Mouse (Mus musculus) forebrain, embryonic 15.5 days (tissue): Measurements from ENCODE around the gene Bend3. TPM values are rescaled to one million over a fixed set of nuclear protein-coding genes. Genes with fewer than 3 reads are reported as not detected.
A peak's percentile ranks its signal among the peaks of the same experiment; 100 is the strongest.

ENCODE experiments used
- ATAC-seq: fragments of 200-750 bp; cut with Nextera tagmentation; replicated peaks from 2 replicates; pipeline ENCODE4 v1.8.0; 2017; ENCODE audit warnings: mild to moderate bottlenecking, moderate TSS enrichment, moderate library complexity
- H3K27ac ChIP-seq: fragments of 300-500 bp; sonication (generic); replicated peaks from 2 replicates; pipeline ENCODE4 v1.5.1; 2015; ENCODE audit warnings: mild to moderate bottlenecking, inconsistent platforms
- H3K27me3 ChIP-seq: fragments of 300-500 bp; sonication (generic); 2 replicates; pipeline ENCODE4 v1.6.1; 2015; ENCODE audit warnings: inconsistent platforms
- H3K36me3 ChIP-seq: fragments of 300-500 bp; sonication (generic); 2 replicates; pipeline ENCODE4 v1.6.1; 2015; ENCODE audit warnings: mild to moderate bottlenecking, inconsistent platforms
- H3K4me1 ChIP-seq: fragments of 300-500 bp; sonication (generic); 2 replicates; pipeline ENCODE4 v1.6.1; 2015; ENCODE audit warnings: inconsistent platforms
- H3K4me2 ChIP-seq: fragments of 300-500 bp; sonication (generic); replicated peaks from 2 replicates; pipeline ENCODE4 v1.6.1; 2015; ENCODE audit warnings: mild to moderate bottlenecking, inconsistent platforms
- H3K4me3 ChIP-seq: fragments of 300-500 bp; sonication (generic); 2 replicates; pipeline ENCODE4 v1.5.1; 2015; ENCODE audit warnings: mild to moderate bottlenecking, inconsistent platforms
- H3K9ac ChIP-seq: fragments of 300-500 bp; sonication (generic); replicated peaks from 2 replicates; pipeline ENCODE4 v1.6.1; 2015; ENCODE audit warnings: mild to moderate bottlenecking, inconsistent platforms
- H3K9me3 ChIP-seq: fragments of 300-500 bp; sonication (generic); 2 replicates; pipeline ENCODE4 v1.6.1; 2016; ENCODE audit warnings: inconsistent platforms
- WGBS: fragments of 180-500 bp; shearing (Covaris S2); methylation state at CpG from one replicate; pipeline ENCODE4 v1.1.7; 2015; ENCODE audit warnings: mixed read lengths; 5-methylcytosine and 5-hydroxymethylcytosine counted together
- polyA plus RNA-seq: library from polyadenylated mRNA; unstranded; fragments of >200 nt; fragmentation: Nextera tagmentation; extraction: Ambion mirVana; gene quantifications from 2 replicates; pipeline ENCODE4 v1.2.1, GENCODE M21; 2015

Bend3 gene
- polyA plus RNA-seq, 1 experiment from 2014 or later, result 4.2 TPM

DNA sequence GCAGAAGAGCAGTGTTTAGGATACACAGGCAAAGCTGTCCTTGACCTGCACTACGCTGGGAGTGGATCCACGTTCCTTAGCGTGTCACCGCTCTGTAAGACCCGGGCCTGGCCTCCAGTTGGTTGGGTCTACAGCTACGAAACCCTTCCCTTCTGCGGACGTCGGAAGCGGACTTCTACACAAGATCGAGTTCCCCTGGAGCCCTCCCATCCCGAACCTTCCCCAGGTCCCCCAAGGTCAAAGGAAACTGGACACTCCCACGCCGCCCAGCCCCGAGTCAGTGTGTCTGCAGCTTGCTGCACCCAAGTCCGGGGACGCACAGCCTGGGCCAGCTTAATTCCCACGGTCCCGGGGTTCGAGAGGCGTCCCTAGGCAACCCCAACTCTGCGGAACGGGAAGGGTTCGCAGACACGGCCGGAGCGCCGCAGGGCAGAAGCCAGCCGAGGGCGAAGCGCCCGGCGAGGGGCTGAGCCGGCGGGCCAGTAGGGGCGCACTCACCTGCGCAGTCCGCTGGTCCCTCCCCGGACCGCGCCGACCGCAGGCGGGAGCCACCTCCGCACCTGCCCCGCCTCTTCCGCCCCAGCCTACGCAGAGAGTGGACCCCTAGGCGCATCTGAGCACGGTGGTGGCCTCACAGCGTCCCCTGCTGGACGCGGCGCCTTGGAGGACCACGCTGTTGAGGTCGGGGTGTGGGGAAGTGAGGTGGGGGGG lies 62.0 kb downstream of the Bend3 start, which contains the start of gene 1700021F05Rik:
Gene 1700021F05Rik (minus strand): TSS at position 553 of the 711 bp plus-strand sequence.
- under 1% methylated on average over 43 of the region's 56 CpGs for WGBS
- Histone ChIP-seq H3K9ac (peak within 1 kb of the TSS; percentile 88), H3K4me2 (peak within 1 kb of the TSS; percentile 60), H3K4me1 (peaks cover 18% of the 10 kb centered on the region), H3K36me3 (no peaks in the 10 kb centered on the region), H3K4me3 (peak within 1 kb of the TSS; percentile 86), H3K27me3 (no peaks in the 10 kb centered on the region), H3K9me3 (no peaks in the 10 kb centered on the region), H3K27ac (peak within 1 kb of the TSS; percentile 41)
- peak; percentile 99 for ATAC-seq

DNA sequence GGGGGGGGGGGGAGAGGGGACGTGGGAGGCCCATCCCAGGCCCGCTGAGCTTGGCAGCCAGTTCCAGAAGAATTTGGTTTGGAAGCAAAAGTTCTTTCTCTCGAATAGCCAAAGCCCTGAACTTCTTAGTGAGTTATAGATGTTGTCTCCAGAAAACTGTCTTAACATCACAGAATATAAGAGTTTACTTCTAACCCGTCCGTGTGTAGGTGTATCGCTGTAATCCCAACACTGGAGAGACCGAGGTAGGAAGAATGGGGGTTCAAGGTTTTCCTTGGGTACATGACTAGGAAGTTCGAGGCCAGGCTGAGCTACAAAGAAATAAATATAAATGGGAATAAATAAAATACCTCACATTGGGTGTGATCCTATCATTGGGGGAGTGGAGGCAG lies 62.5 kb downstream of the Bend3 start:
- Histone ChIP-seq H3K4me1 (peaks cover 18% of the 10 kb centered on the region), H3K9me3 (no peaks in the 10 kb centered on the region), H3K9ac (no peak overlapping the region), H3K4me3 (peak overlapping the region; percentile 86), H3K4me2 (peak overlapping the region; percentile 60), H3K36me3 (no peaks in the 10 kb centered on the region), H3K27ac (no peak overlapping the region), H3K27me3 (no peaks in the 10 kb centered on the region)
- ATAC-seq, result peak; percentile 39
- WGBS, result 42% methylated on average over 8 of the region's 8 CpGs

- Histone ChIP-seq H3K36me3 (no peaks in the 10 kb centered on the region), H3K27me3 (no peaks in the 10 kb centered on the region), H3K4me1 (no peaks in the 10 kb centered on the region), H3K4me3 (no peak overlapping the region), H3K4me2 (no peak overlapping the region), H3K27ac (no peak overlapping the region), H3K9me3 (no peaks in the 10 kb centered on the region), H3K9ac (no peak overlapping the region)
- ATAC-seq, result no peak
- WGBS, result 58% methylated on average over 5 of the region's 5 CpGs
These were observed 70.8 kb downstream of the Bend3 start for GRCm38 (mm10) chr10:43549411-43549810.

- Histone ChIP-seq H3K4me2 (no peak overlapping the region), H3K27me3 (no peaks in the 10 kb centered on the region), H3K27ac (no peak overlapping the region), H3K4me3 (no peak overlapping the region), H3K9me3 (no peaks in the 10 kb centered on the region), H3K36me3 (no peaks in the 10 kb centered on the region), H3K9ac (no peak overlapping the region), H3K4me1 (no peaks in the 10 kb centered on the region)
- 40% methylated on average over 3 of the region's 3 CpGs for WGBS
- ATAC-seq, result no peak
These were observed 72.3 kb downstream of the Bend3 start for GRCm38 (mm10) chr10:43550923-43551322.

DNA sequence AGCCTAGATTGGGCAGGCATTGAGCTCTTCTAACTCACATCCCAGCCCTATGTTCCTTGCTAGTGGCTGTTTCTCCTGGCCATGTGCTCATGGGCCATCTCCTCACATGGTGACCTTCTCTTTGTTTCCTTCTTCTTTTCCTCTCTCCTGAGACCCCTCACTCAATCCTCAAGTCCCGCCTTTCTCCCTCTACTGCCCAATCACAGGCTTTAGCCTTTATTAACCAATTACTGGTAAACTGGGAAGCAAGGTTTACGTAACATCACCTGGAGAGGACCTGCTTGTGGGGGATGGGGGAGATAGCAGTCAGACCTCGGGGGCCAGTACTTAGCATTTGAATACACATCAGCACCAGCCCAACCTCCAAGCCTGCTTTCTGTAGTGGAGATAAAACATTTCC lies 72.8 kb downstream of the Bend3 start:
- no peaks in the 10 kb centered on the region for H3K9me3 ChIP-seq
- no peak overlapping the region for H3K4me3 ChIP-seq
- H3K9ac ChIP-seq, result no peak overlapping the region
- H3K4me1 ChIP-seq, result no peaks in the 10 kb centered on the region
- H3K27me3 ChIP-seq, result no peaks in the 10 kb centered on the region
- H3K36me3 ChIP-seq, result no peaks in the 10 kb centered on the region
- H3K4me2 ChIP-seq, result no peak overlapping the region
- 35% methylated on average over 3 of the region's 3 CpGs for WGBS
- no peak overlapping the region for H3K27ac ChIP-seq
- no peak for ATAC-seq

- no peak for ATAC-seq
- Histone ChIP-seq H3K4me3 (no peak overlapping the region), H3K27me3 (no peaks in the 10 kb centered on the region), H3K9ac (no peak overlapping the region), H3K4me1 (no peaks in the 10 kb centered on the region), H3K36me3 (no peaks in the 10 kb centered on the region), H3K4me2 (no peak overlapping the region), H3K27ac (no peak overlapping the region), H3K9me3 (no peaks in the 10 kb centered on the region)
- 91% methylated on average over 5 of the region's 5 CpGs for WGBS
These were observed 79.1 kb downstream of the Bend3 start for GRCm38 (mm10) chr10:43557630-43558165.

DNA sequence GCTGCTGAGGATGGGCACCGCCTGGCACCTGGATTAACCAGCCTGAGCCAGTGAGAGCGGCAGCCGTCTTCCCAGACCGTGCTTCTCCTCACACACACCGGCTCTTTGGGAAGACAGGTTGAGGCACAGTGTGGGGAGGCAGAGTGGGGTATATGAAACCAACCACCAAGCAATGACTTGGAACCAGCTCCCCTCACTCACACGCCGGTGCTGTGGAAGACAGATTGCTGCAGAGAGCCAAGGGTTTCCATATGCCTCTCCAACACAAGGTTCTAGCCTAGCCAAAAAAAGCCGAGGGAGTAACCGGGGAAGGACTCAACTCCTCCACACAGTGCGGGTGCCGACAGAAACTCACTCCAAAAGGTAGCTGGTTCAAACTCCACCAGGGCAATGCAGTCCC lies 80.7 kb downstream of the Bend3 start:
- WGBS, result 72% methylated on average over 11 of the region's 11 CpGs
- H3K27ac ChIP-seq, result peak overlapping the region; percentile 43; the same call in 1 of the 2 replicates
- no peaks in the 10 kb centered on the region for H3K9me3 ChIP-seq
- no peak overlapping the region for H3K4me3 ChIP-seq
- no peaks in the 10 kb centered on the region for H3K36me3 ChIP-seq
- no peaks in the 10 kb centered on the region for H3K27me3 ChIP-seq
- no peak overlapping the region for H3K4me2 ChIP-seq
- no peak overlapping the region for H3K9ac ChIP-seq
- ATAC-seq, result peak; percentile 64
- H3K4me1 ChIP-seq, result no peaks in the 10 kb centered on the region

DNA sequence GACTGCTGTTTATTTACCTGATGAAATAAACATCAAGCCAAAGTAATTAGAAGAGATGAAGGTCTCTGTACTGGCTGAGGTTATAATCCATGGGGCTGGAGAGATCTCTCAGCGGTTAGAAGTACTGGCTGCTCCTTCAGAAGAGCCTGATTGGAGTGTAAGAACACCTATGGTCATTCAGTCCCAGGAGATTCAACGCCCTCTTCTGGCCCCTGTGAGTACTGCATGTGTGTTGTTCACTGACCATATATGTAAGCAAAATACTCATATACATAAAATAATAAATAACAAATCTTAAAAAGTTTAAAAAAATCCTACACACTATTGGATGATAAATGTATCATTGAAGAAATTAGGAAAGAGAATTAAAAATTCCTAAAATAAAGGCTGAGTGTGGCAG lies 82.1 kb downstream of the Bend3 start:
- H3K4me3 ChIP-seq, result no peak overlapping the region
- H3K4me2 ChIP-seq, result no peak overlapping the region
- H3K27ac ChIP-seq, result no peak overlapping the region
- no peaks in the 10 kb centered on the region for H3K9me3 ChIP-seq
- no peak overlapping the region for H3K9ac ChIP-seq
- ATAC-seq, result no peak
- H3K4me1 ChIP-seq, result no peaks in the 10 kb centered on the region
- no peaks in the 10 kb centered on the region for H3K27me3 ChIP-seq
- 38% methylated on average over 2 of the region's 2 CpGs for WGBS
- no peaks in the 10 kb centered on the region for H3K36me3 ChIP-seq

GRCm38 (mm10) chr10:43561311-43561710 lies 82.7 kb downstream of the Bend3 start:
- WGBS, result 90% methylated on average over 2 of the region's 2 CpGs
- ATAC-seq, result no peak
- no peak overlapping the region for H3K9ac ChIP-seq
- H3K4me2 ChIP-seq, result no peak overlapping the region
- H3K4me3 ChIP-seq, result no peak overlapping the region
- H3K4me1 ChIP-seq, result no peaks in the 10 kb centered on the region
- H3K36me3 ChIP-seq, result no peaks in the 10 kb centered on the region
- H3K27me3 ChIP-seq, result no peaks in the 10 kb centered on the region
- no peak overlapping the region for H3K27ac ChIP-seq
- H3K9me3 ChIP-seq, result no peaks in the 10 kb centered on the region

Other genes starting within 250 kb of the Bend3 start
- gene Gm9803, start 45.3 kb downstream of the Bend3 start, polyA plus RNA-seq, result 14.6 and 20.4 TPM in 2 replicates
- 68.7 and 70.2 TPM in 2 replicates for gene 1700021F05Rik, start 62.2 kb downstream of the Bend3 start, polyA plus RNA-seq
- 899 and 974 TPM in 2 replicates for gene Cd24a, start 99.5 kb downstream of the Bend3 start, polyA plus RNA-seq